Mouse (Mus musculus) cerebellum, postnatal 14 days (tissue): Measurements from ENCODE around the gene Igdcc4.

ENCODE experiments used
- DNase-seq, 2 experiments: peaks; one replicate each; pipeline ENCODE4 v3.0.0; 2021; ENCODE audit warnings: mixed read lengths in 2 of 2

The Igdcc4 gene

DNA sequence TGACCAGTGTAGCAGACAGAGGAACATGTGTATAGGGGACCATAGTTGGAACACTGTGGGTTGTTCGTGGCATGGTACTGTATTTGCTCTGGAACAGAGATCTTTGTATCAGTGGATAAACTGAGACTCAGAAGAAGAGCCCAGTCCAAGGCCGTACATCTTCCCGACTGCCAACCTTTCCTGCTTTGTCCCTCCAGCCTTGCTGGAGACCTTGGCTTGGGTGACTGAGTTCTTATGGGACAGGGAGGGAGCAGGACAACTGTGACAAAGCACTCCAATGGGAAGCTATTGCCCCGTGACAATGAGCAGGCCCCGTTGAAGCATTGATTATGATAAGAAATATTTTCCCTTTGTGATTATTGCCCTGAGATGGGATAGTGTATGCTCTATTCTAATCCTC is 10.4 kb downstream of the Igdcc4 start:
- DNase-seq, result no peak

DNA sequence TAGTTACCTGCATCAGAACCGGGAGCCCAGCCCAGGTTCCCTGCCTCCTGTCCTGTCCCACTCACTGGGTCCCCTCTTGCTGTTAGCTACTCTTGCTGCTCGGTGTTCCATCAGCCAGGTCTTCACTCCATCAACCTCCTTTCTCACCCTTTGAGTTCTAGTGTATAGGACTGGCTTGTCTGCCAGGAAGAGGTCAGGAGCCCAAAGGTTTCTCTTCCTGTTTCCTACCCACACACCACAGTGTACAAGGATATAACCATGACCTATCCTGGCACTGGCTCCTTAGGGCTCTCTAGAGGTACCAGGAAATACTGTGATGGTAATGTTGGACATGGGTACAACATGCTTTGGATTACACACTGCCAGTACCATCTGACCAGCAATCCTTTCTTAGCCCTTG is 12.4 kb downstream of the Igdcc4 start:
- no peak for DNase-seq

DNA sequence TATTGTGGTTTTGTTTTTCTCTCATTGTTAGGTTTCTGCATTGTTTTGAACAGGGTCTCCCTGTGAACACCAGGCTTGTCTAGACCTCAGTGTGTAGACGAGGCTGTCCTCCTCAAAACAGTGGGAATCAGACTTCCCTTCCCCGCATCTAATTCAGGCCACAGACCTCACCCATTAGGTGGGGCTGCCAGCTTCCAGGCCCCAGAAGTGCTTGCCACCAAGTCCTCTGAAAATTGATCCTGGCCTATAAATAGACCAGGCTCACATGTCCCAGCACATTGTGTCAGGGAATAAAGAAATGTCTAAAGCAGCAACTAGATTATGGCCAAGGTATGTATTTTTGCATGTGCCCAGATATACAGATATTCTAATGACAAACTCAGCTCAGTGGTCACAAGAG is 14.6 kb downstream of the Igdcc4 start:
- DNase-seq, result no peak

DNA sequence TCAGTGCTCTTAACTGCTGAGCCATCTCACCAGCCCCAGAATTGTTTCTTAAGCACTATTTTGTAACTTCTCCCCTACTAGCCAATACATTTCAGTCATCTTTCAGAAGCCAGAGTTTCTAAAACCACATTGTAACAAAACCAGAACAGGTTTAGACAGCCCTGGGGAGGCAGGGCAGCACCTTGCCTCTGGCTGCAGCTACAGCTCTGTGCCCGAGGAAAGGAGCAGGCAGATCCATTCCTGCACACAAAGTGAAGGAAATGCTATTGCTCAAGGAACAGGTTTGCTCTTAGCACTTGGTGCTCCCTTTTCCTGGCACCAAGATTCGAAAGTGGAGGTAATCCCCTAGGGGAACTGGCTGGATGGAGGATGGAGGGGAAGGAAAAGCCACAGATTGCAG is 16.2 kb downstream of the Igdcc4 start:
- DNase-seq, result no peak

DNA sequence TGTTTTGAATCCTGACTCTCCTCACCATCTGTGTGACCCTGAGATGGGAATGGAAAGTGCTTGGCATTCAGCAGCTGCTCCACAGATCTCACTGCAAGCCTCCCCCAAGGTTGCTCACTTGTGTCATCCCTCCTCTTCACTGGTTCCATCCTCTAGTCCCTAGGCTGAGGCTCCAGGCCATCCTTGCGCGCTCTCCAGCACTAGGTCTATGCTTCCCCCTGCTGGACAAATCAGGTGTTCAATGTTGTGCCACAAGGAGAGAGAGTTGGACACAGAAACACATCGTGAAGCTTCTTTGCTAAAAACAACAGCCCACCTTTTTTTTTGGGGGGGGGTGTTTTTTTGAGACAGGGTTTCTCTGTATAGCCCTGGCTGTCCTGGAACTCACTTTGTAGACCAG is 19.6 kb downstream of the Igdcc4 start:
- DNase-seq, result peak; percentile 88 to 90

DNA sequence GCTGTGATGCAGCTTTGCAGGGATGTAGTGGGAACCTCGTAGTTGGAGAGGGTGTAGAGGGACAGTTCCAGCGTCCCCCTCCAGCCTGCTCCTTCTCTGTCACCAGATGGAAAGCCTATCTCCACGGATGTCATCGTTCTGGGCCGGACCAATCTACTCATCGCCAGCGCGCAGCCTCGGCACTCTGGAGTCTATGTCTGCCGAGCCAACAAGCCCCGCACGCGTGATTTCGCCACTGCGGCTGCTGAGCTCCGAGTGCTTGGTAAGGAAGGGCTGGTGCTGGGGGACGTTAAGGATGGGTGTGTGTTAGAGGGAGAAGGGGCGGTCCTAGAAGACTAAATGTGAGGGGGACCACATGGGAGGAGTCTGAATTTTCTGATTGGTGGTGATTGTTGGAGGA is 21.3 kb downstream of the Igdcc4 start:
- peak; percentile 41 to 61 for DNase-seq

DNA sequence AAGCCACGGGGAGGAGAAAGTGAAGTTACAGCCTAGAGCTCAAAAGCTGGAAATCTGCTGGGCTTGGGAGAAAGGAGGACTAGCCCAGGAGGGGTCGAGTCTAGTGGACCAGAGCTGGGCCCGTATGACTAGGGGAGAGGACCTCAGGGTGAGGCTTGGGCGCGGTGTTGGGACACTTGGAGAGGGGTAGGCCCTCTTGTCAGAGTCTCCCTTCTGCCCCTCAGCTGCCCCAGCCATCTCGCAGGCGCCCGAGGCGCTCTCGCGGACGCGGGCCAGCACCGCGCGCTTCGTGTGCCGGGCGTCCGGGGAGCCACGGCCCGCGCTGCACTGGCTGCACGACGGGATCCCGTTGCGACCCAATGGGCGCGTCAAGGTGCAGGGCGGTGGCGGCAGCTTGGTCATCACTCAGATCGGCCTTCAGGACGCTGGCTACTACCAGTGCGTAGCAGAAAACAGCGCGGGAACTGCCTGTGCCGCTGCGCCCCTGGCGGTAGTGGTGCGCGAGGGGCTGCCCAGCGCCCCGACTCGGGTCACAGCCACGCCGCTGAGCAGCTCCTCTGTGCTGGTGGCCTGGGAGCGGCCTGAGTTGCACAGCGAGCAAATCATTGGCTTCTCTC is 22.4 kb downstream of the Igdcc4 start:
- peak; percentile 74 to 79 for DNase-seq

DNA sequence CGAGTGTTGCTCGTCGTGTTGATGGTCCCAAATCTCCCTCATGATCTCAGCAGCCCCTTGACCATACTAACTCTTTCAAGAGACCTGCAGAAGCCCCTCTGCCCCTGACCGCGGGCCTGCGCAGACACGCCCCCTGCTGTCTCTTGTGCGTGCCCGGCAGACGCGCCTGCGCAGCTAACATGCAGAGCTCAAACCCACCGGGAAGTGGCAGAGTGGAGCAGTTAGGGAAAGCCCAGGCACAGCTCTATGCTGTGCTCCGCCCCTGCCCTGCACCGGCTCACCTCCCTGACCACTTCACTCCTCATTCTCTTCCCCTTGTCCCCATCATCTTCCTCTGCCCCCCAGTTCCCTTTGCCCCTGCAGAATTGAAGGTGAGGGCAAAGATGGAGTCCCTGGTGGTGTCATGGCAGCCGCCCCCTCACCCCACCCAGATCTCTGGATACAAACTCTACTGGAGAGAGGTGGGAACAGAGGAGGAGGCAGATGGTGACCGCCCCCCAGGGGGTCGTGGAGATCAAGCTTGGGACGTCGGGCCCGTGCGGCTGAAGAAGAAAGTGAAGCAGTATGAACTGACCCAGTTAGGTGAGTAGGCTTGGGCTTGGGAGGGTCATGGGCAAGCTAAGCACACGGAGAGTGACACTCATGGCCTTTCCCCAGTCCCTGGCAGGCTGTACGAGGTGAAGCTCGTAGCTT is 27.0 kb downstream of the Igdcc4 start:
- peak; percentile 24 to 66 for DNase-seq

DNA sequence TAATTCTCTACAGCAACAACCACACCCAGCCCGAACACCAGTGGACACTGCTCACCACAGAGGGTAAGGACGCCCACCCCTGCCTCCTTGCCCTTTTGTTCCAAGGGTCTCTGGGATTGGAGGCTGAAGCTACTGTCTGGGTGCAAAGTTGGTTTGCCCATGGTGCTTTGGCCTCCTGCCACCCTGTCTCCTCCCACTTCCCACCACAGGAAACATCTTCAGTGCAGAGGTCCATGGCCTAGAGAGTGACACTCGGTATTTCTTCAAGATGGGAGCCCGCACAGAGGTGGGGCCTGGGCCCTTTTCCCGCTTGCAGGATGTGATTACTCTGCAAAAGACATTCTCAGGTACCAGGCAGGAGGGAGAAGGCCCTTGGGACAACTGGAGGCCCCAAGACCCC is 30.4 kb downstream of the Igdcc4 start:
- no peak for DNase-seq

DNA sequence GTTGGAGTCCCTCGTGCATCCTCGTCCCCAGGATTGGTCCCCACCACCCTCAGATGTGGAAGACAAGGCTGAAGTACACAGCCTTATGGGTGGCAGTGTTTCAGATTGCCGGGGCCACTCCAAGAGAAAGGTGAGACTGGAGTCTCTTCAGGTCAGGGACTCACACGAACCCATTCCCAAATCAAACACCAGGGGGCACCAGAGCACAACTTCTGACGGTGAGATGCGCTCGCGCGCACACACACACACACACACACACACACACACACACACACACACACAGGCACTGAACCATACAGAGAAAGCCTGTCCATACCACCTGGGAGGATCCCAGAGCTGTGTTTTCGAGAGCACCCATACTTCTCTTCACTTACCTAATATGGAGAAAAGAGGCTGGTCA is 32.5 kb downstream of the Igdcc4 start:
- peak; percentile 91 to 96 for DNase-seq

DNA sequence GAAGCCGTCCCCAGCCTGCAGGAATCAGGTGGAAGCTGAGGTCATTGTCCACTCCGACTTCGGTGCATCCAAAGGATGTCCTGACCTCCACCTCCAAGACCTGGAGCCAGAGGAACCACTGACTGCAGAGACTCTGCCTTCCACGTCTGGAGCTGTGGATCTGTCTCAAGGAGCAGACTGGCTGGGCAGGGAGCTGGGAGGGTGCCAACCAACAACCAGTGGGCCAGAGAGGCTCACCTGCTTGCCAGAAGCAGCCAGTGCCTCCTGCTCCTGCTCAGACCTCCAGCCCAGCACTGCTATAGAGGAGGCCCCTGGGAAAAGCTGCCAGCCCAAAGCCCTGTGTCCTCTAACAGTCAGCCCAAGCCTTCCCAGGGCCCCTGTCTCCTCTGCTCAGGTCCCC is 33.8 kb downstream of the Igdcc4 start:
- peak; percentile 34 to 52 for DNase-seq

DNA sequence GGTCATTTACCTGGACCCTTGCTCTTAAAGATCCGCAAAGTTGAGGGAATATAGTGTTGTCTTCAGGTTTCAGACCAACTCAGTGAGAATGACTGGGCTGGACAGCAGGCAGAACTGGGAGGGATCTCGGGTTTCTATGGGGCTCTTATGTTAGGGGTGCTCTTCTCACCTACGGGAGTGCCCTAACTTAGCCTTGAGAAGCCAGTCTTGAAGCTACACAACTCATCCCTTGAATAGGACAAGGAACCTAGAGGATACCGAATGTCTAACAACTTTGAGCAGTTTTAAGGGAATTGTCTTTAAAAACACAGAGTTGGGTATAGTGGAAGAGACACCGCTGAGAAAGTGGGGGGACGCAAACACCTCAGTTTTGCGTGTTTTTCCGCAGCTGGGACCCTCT is 39.2 kb downstream of the Igdcc4 start:
- no peak for DNase-seq

DNA sequence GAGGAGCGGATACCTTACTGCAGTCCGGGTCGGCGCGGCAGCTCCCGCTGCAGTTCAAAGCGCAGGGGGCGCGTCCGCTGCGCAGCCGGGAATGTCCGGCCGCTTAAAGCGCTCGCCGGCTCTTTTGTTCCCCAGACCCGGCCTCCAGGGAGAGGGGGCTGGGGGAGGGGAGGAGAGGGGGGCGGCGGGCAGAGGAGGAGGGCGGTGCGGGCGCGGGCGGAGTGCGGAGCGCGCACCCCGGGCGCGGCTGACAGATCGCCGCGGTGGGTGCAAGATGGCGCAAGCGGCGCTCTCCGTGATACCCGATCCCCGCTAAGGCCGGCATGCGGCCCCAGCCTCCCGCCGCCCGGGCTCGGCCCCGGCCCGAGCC is 39.6 kb downstream of the Igdcc4 start, which contains the start of gene Igdcc3:
TSS of gene Igdcc3 (plus strand) at position 254 of the 370 bp plus-strand sequence.
- peak in 1 of 2 experiments; percentile 53 for DNase-seq

DNA sequence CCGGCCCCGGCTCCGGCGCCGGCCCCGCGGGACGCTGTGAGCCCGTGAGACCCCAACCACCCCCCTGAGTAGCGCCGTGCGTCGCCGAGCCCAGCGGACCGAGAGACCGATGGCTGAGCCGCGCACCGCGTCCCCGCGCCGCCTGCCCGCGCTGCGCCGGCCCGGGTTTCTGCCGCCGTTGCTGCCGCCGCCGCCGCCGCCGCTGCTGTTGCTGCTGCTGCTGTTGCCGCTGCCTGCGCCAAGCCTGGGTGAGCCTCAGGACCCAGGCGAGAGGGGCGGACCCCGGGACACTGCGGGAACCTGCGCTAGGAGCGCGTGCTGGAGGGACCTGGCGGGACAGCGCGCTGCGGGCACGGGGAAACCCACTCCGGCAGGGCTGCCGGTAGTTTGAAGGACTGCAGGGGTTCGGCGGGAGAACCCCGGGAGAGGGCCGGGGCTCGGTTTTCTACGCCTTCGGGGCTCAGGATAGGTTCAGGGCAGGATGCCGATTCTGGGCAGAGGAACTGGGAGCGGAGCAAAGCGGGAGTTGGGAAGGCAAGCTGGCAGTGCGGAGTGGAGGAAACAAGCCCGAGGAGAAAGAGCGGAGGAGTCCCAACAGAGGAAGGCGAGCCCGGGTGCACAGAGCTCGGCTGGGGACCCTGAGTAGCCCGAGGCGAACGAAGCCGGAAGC is 40.2 kb downstream of the Igdcc4 start:
- peak; percentile 48 to 56 for DNase-seq

DNA sequence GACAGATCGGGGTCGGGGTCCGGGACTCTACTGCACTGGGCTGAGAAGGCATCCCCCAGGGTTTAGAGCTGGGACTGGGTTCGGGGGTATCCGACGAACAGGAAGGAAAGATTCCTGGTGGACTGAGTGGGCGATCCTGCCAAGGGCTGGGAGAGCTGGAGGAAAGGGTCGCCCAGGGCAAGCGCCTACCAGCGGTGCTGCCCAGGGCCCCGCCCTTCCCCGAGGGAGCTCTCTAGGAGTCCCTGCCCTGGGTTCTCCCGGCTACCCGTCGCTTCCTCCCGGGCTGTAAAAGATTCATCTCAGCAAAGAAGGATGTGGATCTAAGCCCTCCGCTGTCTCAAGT is 40.7 kb downstream of the Igdcc4 start:
- no peak for DNase-seq

DNA sequence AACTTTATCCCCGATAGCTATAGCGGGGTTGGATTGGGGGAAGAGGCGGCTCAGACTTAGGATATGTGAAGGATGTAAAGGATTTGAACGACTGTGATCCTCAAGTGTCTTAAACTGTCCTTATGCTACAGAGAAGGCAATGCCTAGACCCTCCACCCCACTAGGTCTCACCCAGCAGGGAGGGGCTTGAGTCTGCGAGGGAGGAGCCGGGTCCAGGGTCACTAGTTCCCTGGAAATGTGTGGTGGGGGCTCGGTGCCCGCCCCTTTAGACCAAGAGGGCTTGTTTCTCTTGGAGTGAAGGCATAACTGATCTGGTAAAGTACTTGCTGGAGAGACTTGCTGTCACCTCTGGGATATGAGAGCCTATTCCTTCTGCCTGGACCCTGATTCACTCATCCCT is 41.1 kb downstream of the Igdcc4 start:
- DNase-seq, result no peak

DNA sequence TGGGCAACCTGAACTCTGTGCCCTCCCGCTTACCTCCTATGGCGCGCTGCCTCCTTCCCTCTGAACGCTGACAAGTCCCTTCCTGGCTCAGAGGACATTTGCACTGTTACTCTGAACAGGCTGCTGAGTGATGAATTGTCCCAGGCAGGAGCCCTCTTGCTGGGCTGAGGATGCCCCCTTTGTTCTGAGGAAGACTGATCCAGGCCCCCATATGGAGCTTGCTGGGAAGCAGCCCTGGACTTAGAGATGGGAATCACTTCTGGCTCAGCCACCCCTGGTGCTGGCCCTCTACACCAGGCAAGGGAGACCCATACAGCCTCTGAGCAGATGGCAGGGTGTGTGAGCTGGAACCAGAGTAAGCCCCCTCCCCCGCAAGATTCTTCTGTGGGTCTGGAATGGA is 44.7 kb downstream of the Igdcc4 start:
- no peak for DNase-seq

DNA sequence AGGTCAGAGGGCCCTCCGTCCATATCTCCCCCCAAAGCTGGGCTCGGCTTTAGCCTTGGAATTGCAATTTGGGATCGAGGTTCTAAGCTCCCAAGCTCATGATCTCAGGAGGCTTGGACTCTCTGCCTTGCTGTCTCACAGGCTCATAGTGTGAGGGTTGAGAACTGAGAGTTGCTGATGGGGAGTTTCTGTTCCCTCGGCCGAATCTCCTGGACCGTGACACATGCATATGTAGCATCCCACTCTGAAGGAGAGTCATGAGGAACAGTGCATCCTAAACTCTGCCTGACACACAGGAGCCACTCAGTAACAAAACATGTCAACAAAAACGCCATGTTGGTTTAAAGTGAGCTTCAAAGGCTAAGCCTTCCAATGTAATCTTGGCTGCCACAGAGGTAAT is 47.2 kb downstream of the Igdcc4 start:
- no peak for DNase-seq

DNA sequence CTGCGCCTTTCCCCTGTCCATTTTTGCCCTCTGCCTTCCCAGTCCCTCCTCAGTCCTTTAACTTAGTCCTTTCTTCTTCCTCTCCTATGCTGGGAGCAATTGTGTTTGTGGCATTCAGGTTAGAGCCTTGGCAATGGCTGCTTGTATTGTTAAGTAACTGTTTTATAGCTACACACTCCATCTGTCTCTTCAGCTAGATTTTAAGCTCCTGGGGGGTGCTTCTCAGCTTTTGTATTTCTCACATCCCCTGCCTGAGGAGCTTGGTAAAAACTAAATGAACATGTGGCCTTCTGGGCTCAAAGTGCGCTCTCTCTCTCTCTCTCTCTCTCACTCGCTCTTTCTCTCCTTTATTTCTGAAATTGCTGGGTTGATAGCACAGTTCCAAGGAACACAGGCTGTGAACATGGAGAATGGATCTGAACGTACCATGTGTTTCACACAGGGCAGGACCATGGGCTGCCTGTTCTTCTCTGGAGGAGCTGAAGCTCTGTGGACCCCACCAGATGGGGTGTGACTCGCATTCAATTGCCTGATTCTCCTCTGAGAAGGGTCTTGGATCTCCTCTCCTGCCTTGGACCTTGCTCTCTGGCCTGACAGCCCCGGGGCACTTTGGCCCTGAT is 51.5 kb downstream of the Igdcc4 start:
- no peak for DNase-seq

DNA sequence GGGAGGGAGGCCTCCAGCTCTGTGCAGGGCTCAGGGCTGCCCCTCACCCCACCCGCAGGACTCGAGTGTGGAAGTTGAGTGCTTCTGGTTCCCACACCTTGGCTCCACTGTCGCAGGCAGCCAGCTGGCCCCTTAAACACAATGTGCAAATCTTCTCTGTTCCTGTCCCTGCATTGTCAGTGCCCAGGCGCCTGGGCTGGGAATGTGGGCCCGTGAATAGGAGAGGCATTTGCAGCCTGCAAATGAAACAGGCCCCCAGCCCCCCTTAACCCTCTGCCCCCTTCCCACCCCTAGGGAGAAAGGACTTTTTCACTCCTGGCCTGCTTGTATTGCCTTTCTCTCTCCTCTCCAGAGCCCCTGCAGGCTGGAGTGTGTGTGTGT is 52.0 kb downstream of the Igdcc4 start:
- DNase-seq, result peak in 1 of 2 experiments; percentile 18

DNA sequence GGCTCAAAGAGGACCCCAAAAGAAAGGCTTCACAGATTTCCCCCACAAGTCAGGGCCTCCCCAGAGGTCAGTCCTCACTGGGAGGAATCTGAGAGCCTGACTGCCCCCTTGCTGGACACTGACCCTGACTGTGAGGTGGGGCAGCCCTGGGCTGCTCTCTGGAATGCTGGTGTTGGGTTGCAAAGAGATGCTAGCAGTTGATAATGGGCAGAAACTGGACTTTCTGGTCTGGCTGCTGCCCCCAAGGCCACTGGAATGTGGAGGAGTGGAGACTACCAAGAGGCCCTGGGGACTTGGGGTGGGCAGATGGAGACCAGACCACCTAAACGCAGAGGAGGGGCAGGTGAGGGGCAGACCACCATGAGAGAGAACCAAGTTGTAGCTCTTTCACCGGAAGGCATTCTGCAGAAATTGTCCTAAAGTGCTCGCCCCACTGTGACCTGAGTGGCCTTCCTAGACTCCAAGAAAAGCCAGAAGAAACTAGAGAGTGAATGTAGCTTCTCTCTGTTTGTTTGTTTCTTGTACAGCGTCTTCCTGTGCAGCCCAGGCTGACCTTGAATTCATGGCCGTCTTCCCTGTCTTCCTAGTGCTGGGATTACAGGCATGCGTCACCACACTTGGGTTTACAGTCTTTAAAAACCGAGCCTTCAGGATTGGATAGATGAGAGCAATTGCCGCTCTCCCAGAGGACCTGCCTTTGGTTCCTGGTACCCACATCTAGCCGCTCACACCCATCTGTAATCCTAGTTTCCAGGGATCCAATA is 53.6 kb downstream of the Igdcc4 start:
- no peak for DNase-seq

DNA sequence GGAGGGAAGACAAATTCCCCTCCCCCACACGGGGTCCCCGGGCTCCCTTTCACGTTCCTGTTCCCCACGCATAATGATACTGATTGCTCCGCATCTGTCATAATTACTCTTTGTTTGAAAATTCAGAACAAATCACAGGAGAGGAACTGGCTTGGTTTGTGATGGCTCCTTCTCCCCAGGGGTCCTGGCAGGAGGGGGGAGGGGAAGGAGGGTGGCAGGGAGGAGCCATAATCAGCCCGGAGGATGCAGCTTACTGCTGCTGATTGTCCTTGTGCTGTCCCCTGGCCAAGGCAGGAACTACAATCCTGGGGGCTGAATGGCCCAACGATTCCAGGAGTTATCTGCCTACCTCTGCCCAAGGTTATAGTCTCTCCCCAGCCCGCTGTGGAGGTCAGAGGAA is 55.3 kb downstream of the Igdcc4 start:
- peak in 1 of 2 experiments; percentile 27 for DNase-seq

DNA sequence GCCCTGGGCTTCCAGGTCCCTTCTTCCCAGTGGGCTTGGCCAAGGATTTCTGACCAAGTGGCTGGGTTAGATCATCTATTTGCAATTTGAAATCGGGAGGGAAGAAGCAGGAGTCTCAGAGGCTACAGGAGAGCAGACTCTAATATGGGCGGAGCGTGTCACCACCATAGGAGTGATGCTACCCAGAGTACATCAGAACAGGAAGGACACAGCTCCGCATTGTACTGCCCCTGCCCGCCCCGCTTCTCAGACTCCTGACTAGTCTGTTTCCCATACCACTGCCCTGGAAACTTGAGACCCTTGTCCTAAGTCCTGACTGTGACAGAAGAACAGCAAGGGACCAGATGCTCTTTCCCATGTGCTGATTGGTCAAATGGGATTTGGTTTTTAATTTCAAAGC is 56.3 kb downstream of the Igdcc4 start:
- no peak for DNase-seq
